Mouse (Mus musculus): Measurements from ENCODE around the gene Ak8.

The Ak8 gene

DNA sequence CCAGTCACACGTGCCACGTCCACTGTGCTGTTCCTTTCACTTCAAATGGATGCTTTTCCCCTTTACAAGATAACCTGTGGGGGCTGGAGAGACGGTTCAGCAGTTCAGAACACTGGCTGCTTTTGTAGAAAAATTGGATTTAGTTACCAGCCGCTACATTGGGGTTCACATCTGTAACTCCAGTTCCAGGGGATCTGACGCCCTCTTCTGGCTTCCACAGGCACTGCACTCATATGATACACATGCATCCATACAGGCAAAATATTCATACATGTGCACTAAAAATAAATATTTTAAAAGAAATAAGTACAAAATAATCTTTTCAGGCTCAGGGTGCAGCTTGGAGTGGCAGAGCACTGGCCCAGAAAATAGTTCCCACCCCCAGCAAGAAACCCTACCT, 94.7 kb downstream of the Ak8 start:
- DNase-seq (ENCODE audit: low read depth, low spot score): no peak

DNA sequence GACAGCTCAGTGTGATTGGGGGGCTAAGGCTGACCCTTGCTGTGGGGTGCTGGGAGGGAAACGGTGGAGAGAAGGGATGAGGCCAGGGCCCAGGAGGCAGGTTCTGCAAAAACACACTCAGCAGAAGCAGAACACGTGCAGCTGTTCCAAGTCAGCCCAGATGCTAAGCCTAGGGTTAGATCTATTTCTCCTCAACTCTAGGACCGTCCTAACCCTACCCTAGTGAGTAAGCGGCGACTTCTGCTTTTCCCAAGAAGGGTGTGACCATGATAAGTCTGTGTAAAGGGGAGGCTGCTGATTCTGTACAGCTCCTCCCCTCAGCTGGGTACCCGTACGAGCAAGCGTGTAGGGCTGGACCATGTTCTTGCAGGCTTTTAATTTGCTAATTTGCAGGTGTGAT, 96.3 kb downstream of the Ak8 start:
- DNase-seq (ENCODE audit: low read depth, low spot score): no peak

DNA sequence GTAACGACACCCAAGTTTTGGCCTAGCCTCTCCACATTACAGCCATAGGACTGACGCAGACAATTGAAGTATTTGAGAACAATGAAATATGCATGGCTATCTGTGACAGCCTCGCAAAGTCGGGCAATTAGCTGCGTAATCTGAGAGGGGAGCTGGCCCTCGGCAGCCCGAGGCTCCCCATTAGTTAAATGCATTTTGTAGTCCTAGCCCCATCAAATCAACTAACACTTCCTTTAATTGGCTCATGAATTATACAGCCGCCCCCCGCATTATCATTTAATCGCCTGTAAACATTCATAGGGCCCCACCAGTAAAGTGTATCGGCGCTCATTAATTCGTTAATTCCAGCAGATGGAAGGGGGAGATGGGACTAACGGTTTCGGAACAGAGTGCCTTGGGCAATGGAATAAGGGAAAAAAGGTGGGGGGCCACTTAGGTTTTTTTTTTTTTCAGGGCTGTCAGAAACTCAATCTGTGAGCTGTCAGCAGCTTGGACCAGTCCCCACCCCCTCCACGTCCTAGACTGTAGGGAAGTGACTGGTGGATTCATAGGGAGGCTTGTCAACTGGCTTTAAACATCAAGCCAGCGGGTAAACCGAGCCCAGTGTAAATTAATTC, 97.6 kb downstream of the Ak8 start:
- DNase-seq (ENCODE audit: low read depth, low spot score): no peak

- no peak for DNase-seq (ENCODE audit: low read depth, low spot score)
These were observed 98.4 kb downstream of the Ak8 start for GRCm38 (mm10) chr2:28798390-28798789.

DNA sequence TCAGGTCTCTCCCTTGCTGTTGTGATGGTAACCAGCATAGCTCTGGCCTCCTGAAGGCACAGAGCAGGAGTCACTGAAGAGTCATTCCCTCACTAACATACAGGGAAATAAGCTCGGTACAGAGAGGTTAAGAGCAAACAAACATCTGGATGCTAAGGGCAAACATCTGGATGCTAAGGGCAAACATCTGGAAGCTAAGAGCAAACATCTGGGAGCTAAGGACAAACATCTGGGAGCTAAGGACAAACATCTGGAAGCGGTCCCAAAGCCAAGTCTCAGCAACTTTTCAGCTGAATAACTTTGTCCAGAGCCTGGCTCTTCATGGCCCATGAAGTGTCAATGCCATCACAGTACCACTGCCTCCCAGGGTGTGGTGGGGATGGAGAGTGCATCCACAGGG, 99.6 kb downstream of the Ak8 start:
- DNase-seq (ENCODE audit: low read depth, low spot score): no peak

DNA sequence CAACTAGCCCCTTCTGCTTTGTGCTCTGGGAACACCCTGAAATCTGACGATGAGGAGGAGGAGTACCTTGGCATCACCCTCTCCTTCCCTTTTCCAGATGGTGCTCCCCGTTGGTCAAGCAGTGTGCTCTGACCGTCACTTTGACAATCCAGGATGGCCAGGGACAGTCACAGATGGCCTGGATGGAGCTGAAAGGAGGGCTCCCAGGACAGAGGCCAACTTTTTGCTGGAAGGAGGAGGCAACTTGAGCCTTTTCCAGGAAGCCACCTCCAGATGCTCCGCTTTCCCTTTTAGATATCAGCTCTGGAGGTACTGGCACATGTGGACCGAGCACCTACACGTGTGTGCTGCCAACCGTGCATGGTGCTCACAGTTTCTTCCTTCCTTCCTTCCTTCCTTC, 103.4 kb downstream of the Ak8 start:
- no peak for DNase-seq (ENCODE audit: low read depth, low spot score)

DNA sequence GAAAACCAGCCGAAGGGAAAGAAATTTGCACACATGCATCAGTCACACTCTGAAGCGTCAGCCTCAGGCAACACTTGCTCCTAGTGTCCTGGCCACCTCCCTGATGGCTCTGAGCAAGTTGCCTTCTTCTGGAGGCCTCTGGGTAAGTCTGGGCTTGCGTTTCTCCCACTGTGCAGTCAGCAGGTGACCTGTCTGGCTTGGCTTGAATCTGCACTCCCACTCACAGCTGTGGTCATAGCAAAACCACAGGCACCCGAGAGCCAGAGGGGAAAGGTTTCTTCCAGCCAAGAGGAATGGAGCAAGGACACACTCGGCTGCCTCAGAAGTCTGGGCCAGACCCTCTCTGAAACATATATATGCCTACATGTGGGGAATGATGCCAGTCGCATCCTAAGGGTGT, 108.9 kb downstream of the Ak8 start:
- no peak for DNase-seq (ENCODE audit: low read depth, low spot score)

DNA sequence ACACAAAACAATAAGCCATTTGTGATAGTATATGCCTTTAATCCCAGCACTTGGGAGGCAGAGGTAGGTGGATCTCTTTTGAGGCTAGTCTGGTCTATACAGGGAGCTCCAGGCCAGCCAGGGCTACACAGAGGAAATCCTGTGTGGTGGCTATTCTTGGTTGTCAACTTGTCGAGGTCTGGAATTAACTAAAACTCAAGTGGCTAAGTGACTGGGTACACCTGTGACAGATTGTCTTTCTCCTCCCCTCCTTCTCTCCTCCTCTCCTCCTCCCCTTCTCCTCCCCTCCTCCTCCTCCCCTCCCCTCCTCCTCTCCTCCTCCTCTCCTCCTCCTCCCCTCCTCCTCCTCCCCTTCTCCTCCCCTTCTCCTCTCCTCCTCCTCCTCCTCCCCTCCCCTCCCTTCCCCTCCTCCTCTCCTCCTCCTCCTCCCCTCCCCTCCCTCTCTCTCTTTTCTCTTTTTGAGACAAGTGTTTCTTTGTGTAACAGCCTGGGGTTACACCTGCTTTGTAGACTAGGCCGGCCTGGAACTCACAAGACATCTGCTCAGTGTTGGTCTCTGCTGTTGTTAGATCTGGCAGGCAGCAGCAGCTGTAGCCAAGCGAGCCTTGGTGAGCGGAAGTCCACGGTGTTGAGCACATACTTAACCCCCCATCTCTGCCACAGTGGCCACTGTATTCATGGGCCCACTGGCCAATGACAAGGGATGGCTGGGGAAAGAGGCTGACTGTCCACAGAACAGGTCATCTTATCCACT, 110.5 kb downstream of the Ak8 start:
- DNase-seq (ENCODE audit: low read depth, low spot score): no peak

DNA sequence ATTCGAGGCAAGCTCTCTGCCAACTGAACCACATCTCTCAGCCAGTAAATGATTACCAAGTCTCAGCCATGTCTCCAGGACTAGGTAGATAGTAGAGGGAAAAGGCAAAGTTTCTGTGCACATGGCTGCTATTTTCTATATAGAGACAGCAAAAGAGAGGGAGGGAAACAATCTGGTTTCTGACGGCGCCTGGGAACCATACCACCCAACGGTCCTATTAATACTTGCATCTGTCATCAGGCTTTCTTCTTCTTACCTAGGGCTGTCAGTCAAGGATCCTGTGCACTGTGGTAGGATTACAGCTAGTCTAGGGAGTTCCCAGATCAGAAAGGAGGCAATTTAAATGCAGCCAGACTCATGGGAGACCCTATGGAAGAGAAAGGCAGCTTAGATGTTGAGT, 118.9 kb downstream of the Ak8 start:
- no peak for DNase-seq (ENCODE audit: low read depth, low spot score)

DNA sequence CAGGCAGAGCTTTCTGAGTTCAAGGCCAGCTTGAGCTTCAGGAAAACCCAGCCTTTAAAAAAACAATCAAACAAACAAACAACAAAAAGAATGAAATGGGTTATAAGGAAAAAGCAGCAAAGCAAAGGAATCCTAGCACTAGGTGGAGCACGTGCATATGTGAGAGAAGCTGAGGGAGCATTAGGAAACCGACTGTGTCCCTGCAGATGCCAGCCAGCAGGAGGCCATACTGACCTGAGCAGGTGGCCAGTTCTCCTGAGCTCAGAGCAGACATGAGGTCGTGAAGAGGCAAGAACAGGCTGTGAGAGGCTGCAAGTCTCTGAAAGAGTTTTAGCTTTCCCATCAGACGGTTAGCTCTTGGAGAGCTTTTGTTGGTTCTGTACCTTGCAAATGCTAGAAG, 129.3 kb downstream of the Ak8 start:
- DNase-seq (ENCODE audit: low read depth, low spot score): no peak

GRCm38 (mm10) chr2:28836181-28836940, 136.4 kb downstream of the Ak8 start:
- peak; percentile 9 for DNase-seq (ENCODE audit: low read depth, low spot score)

DNA sequence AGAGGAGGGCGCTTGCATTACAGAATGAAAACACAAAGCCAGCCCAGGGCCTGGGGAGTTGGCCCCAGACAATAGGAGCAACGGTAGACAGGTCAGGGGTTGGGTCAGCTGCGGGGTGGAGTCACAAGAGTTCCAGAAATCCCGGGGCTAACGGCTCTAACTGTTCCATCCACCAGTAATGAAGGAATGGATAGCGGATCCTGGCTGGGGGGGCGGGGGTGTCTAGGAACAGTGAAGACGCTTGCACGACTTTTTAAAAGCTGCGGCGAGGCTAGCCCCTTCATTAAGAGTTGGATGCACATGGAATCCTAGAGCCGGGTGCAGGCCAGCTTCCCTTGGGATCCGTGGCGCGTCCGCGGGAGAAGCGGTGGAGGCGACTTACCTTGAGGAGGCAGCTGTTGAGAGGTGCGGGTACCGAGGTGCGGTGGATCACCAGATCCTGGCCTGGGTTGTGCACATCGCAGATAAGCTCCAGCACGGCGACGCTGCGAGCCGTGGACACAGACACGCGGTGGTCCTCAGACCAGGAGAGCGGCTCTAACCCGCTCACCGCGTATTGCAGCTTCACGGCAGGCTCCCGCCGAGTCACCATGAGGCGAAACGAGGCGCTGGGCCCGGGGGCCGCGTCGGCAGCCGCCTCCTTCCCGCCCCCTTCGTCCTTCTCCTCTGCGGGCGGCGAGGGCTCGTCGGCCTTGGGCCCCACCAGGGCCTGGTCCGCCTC, 139.7 kb downstream of the Ak8 start:
- no peak for DNase-seq (ENCODE audit: low read depth, low spot score)

DNA sequence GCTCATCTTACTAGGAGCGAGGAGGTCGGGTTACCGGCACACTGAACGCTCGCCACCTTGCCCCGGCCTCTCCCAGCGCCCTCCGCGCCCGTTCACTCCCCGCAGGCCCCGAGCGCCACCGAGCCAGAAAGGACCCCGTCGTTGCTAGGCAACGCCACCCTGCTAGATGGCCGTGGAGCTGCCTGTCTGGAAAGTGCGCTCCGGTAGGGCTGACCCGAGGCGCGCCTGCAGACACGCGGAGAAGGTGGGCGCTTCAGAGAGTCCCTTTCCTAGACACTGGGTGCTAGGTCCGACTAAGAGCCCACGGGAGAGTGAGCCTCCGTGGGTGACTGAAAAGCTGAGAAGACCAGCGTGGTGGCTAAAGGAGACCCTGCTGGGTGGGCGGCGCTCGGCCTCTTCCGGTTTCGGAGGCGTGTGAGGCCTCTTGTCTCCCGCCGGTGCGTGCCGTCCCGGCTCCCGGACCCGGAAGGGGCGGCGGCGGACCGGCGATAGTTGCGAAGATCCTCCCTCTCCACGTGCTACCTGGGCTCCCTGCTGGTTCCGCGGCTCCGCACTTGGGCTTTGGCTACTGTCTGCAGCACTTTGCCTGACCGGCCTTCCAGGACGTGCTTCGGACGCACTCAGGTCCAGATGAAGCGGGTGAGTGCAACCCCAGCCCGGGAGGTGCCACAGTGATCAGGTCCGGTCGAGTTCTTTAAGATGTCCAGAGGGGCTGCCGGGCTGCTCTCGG, 140.4 kb downstream of the Ak8 start, which contains the start of the genes Gtf3c4 and Ddx31:
Gene Gtf3c4 (minus strand): TSS at position 139 of the 730 bp plus-strand sequence.
Gene Ddx31 (plus strand): TSS at position 185 of the 730 bp plus-strand sequence.
- peak; percentile 92 for DNase-seq (ENCODE audit: low read depth, low spot score)

DNA sequence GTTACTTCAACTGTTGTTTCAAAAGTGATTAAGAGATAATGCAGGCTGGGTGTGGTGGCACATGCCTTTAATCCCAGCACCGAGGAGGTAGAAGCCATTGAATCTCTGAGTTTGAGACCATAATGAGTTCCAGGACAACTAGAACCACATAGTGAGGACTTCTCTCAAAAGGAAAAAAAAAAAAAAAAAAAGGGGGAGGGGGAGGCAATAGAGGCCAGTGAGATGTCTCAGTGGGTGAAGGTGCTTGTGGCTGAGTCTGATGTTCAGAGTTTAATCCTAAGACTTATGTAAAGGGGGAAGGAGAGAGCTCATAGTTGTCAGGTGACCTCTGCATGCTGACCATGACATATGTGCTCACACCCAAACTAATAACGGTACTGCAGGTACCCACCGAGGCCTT, 142.1 kb downstream of the Ak8 start:
- DNase-seq (ENCODE audit: low read depth, low spot score): no peak

DNA sequence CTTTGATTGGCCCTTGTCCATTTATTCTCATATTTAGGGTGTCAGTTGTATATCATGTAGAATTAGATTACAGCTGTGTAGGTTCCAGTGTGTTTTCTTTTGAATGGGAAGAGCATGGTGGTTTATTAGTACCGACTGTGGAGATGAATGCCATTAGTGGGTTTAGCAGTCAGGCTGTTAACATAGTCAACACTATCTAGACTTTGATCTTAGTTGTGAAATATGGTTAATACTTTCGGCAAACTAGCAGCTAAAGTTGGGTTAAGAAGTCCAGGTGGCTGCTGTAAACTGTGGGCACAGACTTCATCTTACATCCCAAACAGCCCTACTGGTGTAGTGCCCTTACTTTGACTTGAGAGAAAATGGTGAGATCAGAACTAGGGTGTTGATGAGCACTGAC, 148.9 kb downstream of the Ak8 start:
- no peak for DNase-seq (ENCODE audit: low read depth, low spot score)

DNA sequence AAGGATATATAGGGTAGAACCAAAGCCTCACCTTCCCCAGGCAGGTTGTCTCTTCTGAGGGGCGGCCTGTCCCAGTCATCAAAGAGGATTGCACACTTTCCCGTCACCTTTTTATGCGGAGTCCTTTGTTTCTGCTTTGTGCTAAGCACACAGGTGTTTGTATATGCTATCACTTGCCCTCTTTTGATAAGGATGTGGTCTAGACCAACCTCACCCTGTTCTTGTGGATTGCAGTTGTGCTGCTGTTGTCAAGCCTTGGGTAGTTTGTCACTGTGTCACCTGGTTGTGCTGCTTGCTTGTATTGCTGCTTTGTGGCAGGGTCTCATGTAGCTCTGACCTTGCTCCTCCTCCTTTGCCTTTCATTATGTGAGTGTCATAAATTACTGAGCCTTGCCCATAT, 152.6 kb downstream of the Ak8 start:
- DNase-seq (ENCODE audit: low read depth, low spot score): no peak

DNA sequence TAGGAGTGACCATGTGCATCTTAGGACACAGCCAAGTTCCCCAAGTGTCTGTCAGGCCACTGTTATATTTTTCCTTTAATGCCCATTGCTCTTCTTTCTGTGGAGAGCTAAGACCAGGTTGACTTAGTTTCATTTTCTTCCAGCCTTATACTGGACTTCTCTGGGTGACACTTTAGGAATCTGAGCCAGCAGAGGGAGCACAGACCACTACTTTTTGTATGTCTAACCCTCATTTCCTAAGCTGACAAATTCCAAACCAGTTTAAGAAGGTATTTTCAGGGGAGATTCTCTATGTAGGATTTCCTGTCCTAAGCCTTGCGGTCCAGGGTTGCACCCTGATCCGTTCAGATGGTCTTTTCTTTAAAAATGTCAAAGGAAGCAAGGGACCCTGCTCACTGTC, 155.8 kb downstream of the Ak8 start:
- DNase-seq (ENCODE audit: low read depth, low spot score): no peak

GRCm38 (mm10) chr2:28859303-28859702, 159.3 kb downstream of the Ak8 start:
- no peak for DNase-seq (ENCODE audit: low read depth, low spot score)

DNA sequence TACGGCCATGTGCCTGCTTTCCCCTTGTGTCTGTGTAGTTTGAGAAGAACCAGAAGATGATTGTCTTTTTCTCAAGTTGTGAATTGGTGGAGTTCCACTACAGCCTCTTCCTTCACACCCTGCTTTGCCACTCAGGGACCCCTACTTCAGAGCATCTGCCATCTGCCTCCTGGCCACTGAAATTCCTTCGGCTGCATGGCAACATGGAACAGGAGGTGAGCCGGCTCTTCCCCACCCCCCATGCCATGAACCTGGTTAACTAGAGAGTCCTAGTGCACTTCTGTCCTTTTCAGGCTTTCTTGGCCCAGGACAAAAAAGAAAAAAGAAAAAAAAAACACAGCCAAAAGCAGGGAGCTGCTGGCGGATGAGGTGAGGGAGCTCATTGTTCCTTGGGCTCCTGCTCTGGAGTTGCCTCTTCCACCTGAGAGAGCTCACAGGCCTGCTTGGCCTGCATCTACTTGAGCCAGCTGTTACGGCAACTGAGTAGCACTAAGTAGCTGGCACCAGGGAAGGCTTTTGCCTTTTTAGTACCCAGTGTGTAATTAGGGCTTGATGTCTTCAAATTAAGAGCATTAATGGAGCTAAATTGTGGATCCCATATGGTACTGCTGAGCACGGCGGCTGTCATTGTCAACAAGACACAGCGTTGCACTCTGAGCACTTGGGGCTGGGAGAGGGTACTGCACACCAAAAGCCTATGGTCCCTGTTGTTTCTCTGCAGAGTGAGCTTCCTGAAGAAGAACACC, 160.9 kb downstream of the Ak8 start:
- DNase-seq (ENCODE audit: low read depth, low spot score): no peak

Data from telencephalon, adult 2 months (tissue).